Mouse (Mus musculus) spleen, adult 12 weeks (tissue): Measurements from ENCODE around the gene Mrps14.

Source experiments
- DNase-seq: peaks from one replicate; pipeline ENCODE4 v3.0.0; 2022; ENCODE audit warnings: low spot score

The Mrps14 gene

GRCm38 (mm10) chr1:160194529-160195336, at the start of gene Mrps14:
Gene Mrps14 (plus strand): TSS chr1:160195215.
- DNase-seq = peak; percentile 98

- no peak for DNase-seq
These were observed 49.4 kb upstream of the Mrps14 start for GRCm38 (mm10) chr1:160145606-160146005.

- DNase-seq = no peak
These were observed 47.7 kb upstream of the Mrps14 start for GRCm38 (mm10) chr1:160147274-160147673.

GRCm38 (mm10) chr1:160149291-160149906, 45.6 kb upstream of the Mrps14 start:
- DNase-seq = no peak

- no peak for DNase-seq
These were observed 44.3 kb upstream of the Mrps14 start for GRCm38 (mm10) chr1:160150726-160151125.

GRCm38 (mm10) chr1:160153480-160153879, 41.5 kb upstream of the Mrps14 start, which contains the start of gene Tnn:
Gene Tnn (minus strand): TSS chr1:160153580.
- no peak for DNase-seq

- no peak for DNase-seq
These were observed 36.8 kb upstream of the Mrps14 start for GRCm38 (mm10) chr1:160158190-160158589.

- no peak for DNase-seq
These were observed 28.4 kb upstream of the Mrps14 start for GRCm38 (mm10) chr1:160166600-160166999.

GRCm38 (mm10) chr1:160176903-160177302, 18.1 kb upstream of the Mrps14 start:
- DNase-seq = no peak

- no peak for DNase-seq
These were observed 13.8 kb upstream of the Mrps14 start for GRCm38 (mm10) chr1:160181216-160181615.

- no peak for DNase-seq
These were observed 10.5 kb upstream of the Mrps14 start for GRCm38 (mm10) chr1:160184506-160184905.

GRCm38 (mm10) chr1:160195337-160195663, 285 bp downstream of the Mrps14 start:
- no peak for DNase-seq

- no peak for DNase-seq
These were observed 10.5 kb downstream of the Mrps14 start for GRCm38 (mm10) chr1:160205486-160205885.

GRCm38 (mm10) chr1:160209844-160210243, 14.8 kb downstream of the Mrps14 start:
- no peak for DNase-seq

GRCm38 (mm10) chr1:160210566-160210965, 15.6 kb downstream of the Mrps14 start:
- DNase-seq = no peak

- no peak for DNase-seq
These were observed 16.6 kb downstream of the Mrps14 start for GRCm38 (mm10) chr1:160211597-160212122.

- DNase-seq = peak; percentile 58
These were observed 17.2 kb downstream of the Mrps14 start for GRCm38 (mm10) chr1:160212123-160212691.

- peak; percentile 100 for DNase-seq
These were observed 18.0 kb downstream of the Mrps14 start, which contains the start of gene Cacybp for GRCm38 (mm10) chr1:160212703-160213669. Gene Cacybp (minus strand): TSS chr1:160212875.

GRCm38 (mm10) chr1:160214171-160214570, 19.2 kb downstream of the Mrps14 start:
- no peak for DNase-seq

- DNase-seq = no peak
These were observed 22.9 kb downstream of the Mrps14 start for GRCm38 (mm10) chr1:160217898-160218297.

- DNase-seq = no peak
These were observed 29.1 kb downstream of the Mrps14 start for GRCm38 (mm10) chr1:160224093-160224492.

- DNase-seq = no peak
These were observed 32.2 kb downstream of the Mrps14 start for GRCm38 (mm10) chr1:160227196-160227595.
